Mouse (Mus musculus): ENCODE measurements around the gene Ap1g2. TPM values are rescaled to one million over a fixed set of nuclear protein-coding genes. Genes with fewer than 3 reads are reported as not detected.

Ap1g2 gene
- polyA plus RNA-seq, 1 experiment from 2014 or later = 52.9 TPM

GRCm38 (mm10) chr14:55109048-55109873, 2.9 kb upstream of the Ap1g2 start:
- Histone ChIP-seq H3K9me3 (ENCODE audit: control insufficient read depth, low read length) (no peaks in the 10 kb centered on the region), H3K27me3 (replicated peaks; ENCODE audit: control insufficient read depth, insufficient read depth, low read length) (peaks cover 55% of the 10 kb centered on the region), H3K36me3 (ENCODE audit: control insufficient read depth, insufficient read depth, low read length) (no peaks in the 10 kb centered on the region), H3K27ac (ENCODE audit: low read depth, low read length) (no peak overlapping the region), H3K4me1 (replicated peaks; ENCODE audit: control insufficient read depth, insufficient read depth, low read length) (peaks cover 19% of the 10 kb centered on the region), H3K4me2 (peak overlapping the region; percentile 14; the same call in 1 of the 2 replicates), H3K4me3 (ENCODE audit: low read depth, low read length) (no peak overlapping the region), H3K9ac (ENCODE audit: low read depth, low read length) (peak overlapping the region; percentile 37; the same call in 1 of the 2 replicates)
- WGBS = 22% methylated on average over 21 of the region's 21 CpGs
- no peak for ATAC-seq (replicated peaks; ENCODE audit: low FRiP score)
- no peak for DNase-seq (ENCODE audit: low spot score)

GRCm38 (mm10) chr14:55108202-55108870, 1.9 kb upstream of the Ap1g2 start:
- H3K4me1 ChIP-seq (replicated peaks; ENCODE audit: control insufficient read depth, insufficient read depth, low read length) = peaks cover 16% of the 10 kb centered on the region; the same call in 1 of the 2 replicates
- no peak overlapping the region for H3K27ac ChIP-seq (ENCODE audit: low read depth, low read length)
- ATAC-seq (replicated peaks; ENCODE audit: low FRiP score) (0 out of 2 replicates have a peak, but pooled peaks have one; percentile 13), DNase-seq (ENCODE audit: low spot score) (no peak)
- H3K9ac ChIP-seq (ENCODE audit: low read depth, low read length) = no peak overlapping the region
- H3K4me2 ChIP-seq = no peak overlapping the region
- no peaks in the 10 kb centered on the region for H3K9me3 ChIP-seq (ENCODE audit: control insufficient read depth, low read length)
- peaks cover 46% of the 10 kb centered on the region for H3K27me3 ChIP-seq (replicated peaks; ENCODE audit: control insufficient read depth, insufficient read depth, low read length)
- H3K4me3 ChIP-seq (ENCODE audit: low read depth, low read length) = no peak overlapping the region
- WGBS = 34% methylated on average over 9 of the region's 9 CpGs
- H3K36me3 ChIP-seq (ENCODE audit: control insufficient read depth, insufficient read depth, low read length) = no peaks in the 10 kb centered on the region

DNA sequence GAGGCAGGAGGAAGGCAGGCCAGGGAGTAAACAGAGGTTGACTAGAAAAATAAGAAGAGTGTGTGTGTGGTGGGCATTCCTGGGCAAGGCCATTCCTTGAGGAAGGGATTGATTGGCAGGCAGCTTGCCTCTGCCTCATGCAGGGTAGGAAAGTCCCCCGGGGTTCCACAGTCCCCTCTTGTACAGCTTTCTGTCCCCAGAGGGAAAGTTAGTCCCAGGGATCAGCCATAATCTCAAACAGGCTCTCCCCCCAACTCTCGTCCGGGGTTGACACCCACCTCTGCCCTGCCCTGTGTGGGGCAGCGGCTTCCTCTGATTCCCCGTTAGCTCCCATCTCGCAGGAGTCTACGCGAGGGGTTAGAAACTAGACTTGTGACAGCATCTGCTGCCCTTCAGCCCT, 597 bp upstream of the Ap1g2 start:
- DNase-seq (ENCODE audit: low spot score) = no peak
- H3K4me3 ChIP-seq (ENCODE audit: low read depth, low read length) = no peak overlapping the region
- no peak overlapping the region for H3K4me2 ChIP-seq
- H3K9ac ChIP-seq (ENCODE audit: low read depth, low read length) = no peak overlapping the region
- peaks cover 16% of the 10 kb centered on the region; the same call in 1 of the 2 replicates for H3K4me1 ChIP-seq (replicated peaks; ENCODE audit: control insufficient read depth, insufficient read depth, low read length)
- no peak overlapping the region; the same call in 1 of the 2 replicates for H3K27ac ChIP-seq (ENCODE audit: low read depth, low read length)
- H3K9me3 ChIP-seq (ENCODE audit: control insufficient read depth, low read length) = no peaks in the 10 kb centered on the region
- 77% methylated on average over 8 of the region's 8 CpGs for WGBS
- H3K36me3 ChIP-seq (ENCODE audit: control insufficient read depth, insufficient read depth, low read length) = peaks cover 3% of the 10 kb centered on the region; the same call in 1 of the 2 replicates
- ATAC-seq (replicated peaks; ENCODE audit: low FRiP score) = no peak
- peaks cover 35% of the 10 kb centered on the region for H3K27me3 ChIP-seq (replicated peaks; ENCODE audit: control insufficient read depth, insufficient read depth, low read length)

DNA sequence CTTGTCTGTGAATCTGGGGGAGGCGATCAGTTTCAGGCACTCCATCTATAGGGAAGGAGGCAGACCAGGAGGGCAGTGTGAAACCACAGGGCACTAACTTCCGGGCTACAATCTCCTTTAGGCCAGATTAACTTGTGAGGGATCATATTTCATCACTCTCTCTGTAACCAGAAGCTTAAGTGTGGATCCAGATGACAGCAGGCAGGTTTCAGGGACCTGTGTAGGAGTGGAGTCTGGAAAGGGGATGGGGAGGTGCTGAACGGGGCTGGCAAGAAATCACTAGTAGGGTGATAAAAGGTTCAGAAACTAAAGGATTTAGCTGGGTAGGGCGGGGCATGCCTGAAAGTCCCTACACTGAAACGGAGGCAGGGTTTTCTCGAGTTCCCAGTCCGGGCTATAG, 1.0 kb downstream of the Ap1g2 start:
- 9% methylated on average over 7 of the region's 7 CpGs for WGBS
- H3K27me3 ChIP-seq (replicated peaks; ENCODE audit: control insufficient read depth, insufficient read depth, low read length) = peaks cover 22% of the 10 kb centered on the region
- DNase-seq (ENCODE audit: low spot score) = no peak

GRCm38 (mm10) chr14:55104365-55104764, 2.0 kb downstream of the Ap1g2 start:
- Histone ChIP-seq H3K36me3 (ENCODE audit: control insufficient read depth, insufficient read depth, low read length) (peaks cover 5% of the 10 kb centered on the region), H3K27me3 (replicated peaks; ENCODE audit: control insufficient read depth, insufficient read depth, low read length) (peaks cover 11% of the 10 kb centered on the region), H3K9me3 (ENCODE audit: control insufficient read depth, low read length) (no peaks in the 10 kb centered on the region), H3K4me2 (no peak overlapping the region), H3K9ac (ENCODE audit: low read depth, low read length) (no peak overlapping the region), H3K4me3 (ENCODE audit: low read depth, low read length) (no peak overlapping the region), H3K27ac (ENCODE audit: low read depth, low read length) (no peak overlapping the region), H3K4me1 (replicated peaks; ENCODE audit: control insufficient read depth, insufficient read depth, low read length) (peaks cover 15% of the 10 kb centered on the region; the same call in 1 of the 2 replicates)
- 86% methylated on average over 18 of the region's 18 CpGs for WGBS
- DNase-seq (ENCODE audit: low spot score) (no peak), ATAC-seq (replicated peaks; ENCODE audit: low FRiP score) (no peak)

More for the DNA sequence above, 1.0 kb downstream of the Ap1g2 start:
- ATAC-seq (replicated peaks; ENCODE audit: low FRiP score) = no peak
- Histone ChIP-seq H3K4me2 (peak overlapping the region; percentile 82), H3K36me3 (ENCODE audit: control insufficient read depth, insufficient read depth, low read length) (peaks cover 5% of the 10 kb centered on the region), H3K9me3 (ENCODE audit: control insufficient read depth, low read length) (no peaks in the 10 kb centered on the region), H3K9ac (ENCODE audit: low read depth, low read length) (no peak overlapping the region), H3K4me1 (replicated peaks; ENCODE audit: control insufficient read depth, insufficient read depth, low read length) (peaks cover 16% of the 10 kb centered on the region; the same call in 1 of the 2 replicates), H3K27ac (ENCODE audit: low read depth, low read length) (no peak overlapping the region), H3K4me3 (ENCODE audit: low read depth, low read length) (peak overlapping the region; percentile 54)

- WGBS = 86% methylated on average over 15 of the region's 15 CpGs
- Histone ChIP-seq H3K9ac (ENCODE audit: low read depth, low read length) (no peak overlapping the region), H3K27ac (ENCODE audit: low read depth, low read length) (no peak overlapping the region), H3K4me2 (no peak overlapping the region), H3K36me3 (ENCODE audit: control insufficient read depth, insufficient read depth, low read length) (peaks cover 12% of the 10 kb centered on the region), H3K4me3 (ENCODE audit: low read depth, low read length) (no peak overlapping the region), H3K9me3 (ENCODE audit: control insufficient read depth, low read length) (no peaks in the 10 kb centered on the region), H3K27me3 (replicated peaks; ENCODE audit: control insufficient read depth, insufficient read depth, low read length) (no peaks in the 10 kb centered on the region; the same call in 1 of the 2 replicates), H3K4me1 (replicated peaks; ENCODE audit: control insufficient read depth, insufficient read depth, low read length) (peaks cover 11% of the 10 kb centered on the region; the same call in 1 of the 2 replicates)
- no peak for ATAC-seq (replicated peaks; ENCODE audit: low FRiP score)
- no peak for DNase-seq (ENCODE audit: low spot score)
These were observed 4.1 kb downstream of the Ap1g2 start for GRCm38 (mm10) chr14:55102253-55102785.

GRCm38 (mm10) chr14:55101592-55101991, 4.8 kb downstream of the Ap1g2 start:
- Histone ChIP-seq H3K27ac (ENCODE audit: low read depth, low read length) (no peak overlapping the region), H3K36me3 (ENCODE audit: control insufficient read depth, insufficient read depth, low read length) (peaks cover 12% of the 10 kb centered on the region), H3K9ac (ENCODE audit: low read depth, low read length) (no peak overlapping the region), H3K4me1 (replicated peaks; ENCODE audit: control insufficient read depth, insufficient read depth, low read length) (peaks cover 8% of the 10 kb centered on the region; the same call in 1 of the 2 replicates), H3K27me3 (replicated peaks; ENCODE audit: control insufficient read depth, insufficient read depth, low read length) (no peaks in the 10 kb centered on the region), H3K4me2 (no peak overlapping the region), H3K9me3 (ENCODE audit: control insufficient read depth, low read length) (no peaks in the 10 kb centered on the region), H3K4me3 (ENCODE audit: low read depth, low read length) (no peak overlapping the region)
- ATAC-seq (replicated peaks; ENCODE audit: low FRiP score) (no peak), DNase-seq (ENCODE audit: low spot score) (no peak)
- 53% methylated on average over 4 of the region's 4 CpGs for WGBS

- ATAC-seq (replicated peaks; ENCODE audit: low FRiP score) = no peak
- no peaks in the 10 kb centered on the region for H3K9me3 ChIP-seq (ENCODE audit: control insufficient read depth, low read length)
- peaks cover 12% of the 10 kb centered on the region for H3K4me1 ChIP-seq (replicated peaks; ENCODE audit: control insufficient read depth, insufficient read depth, low read length)
- no peak overlapping the region for H3K4me2 ChIP-seq
- H3K4me3 ChIP-seq (ENCODE audit: low read depth, low read length) = no peak overlapping the region
- 62% methylated on average over 4 of the region's 4 CpGs for WGBS
- H3K36me3 ChIP-seq (ENCODE audit: control insufficient read depth, insufficient read depth, low read length) = peaks cover 12% of the 10 kb centered on the region
- DNase-seq (ENCODE audit: low spot score) = no peak
- H3K9ac ChIP-seq (ENCODE audit: low read depth, low read length) = no peak overlapping the region
- no peaks in the 10 kb centered on the region for H3K27me3 ChIP-seq (replicated peaks; ENCODE audit: control insufficient read depth, insufficient read depth, low read length)
- no peak overlapping the region for H3K27ac ChIP-seq (ENCODE audit: low read depth, low read length)
These were observed 8.3 kb downstream of the Ap1g2 start for GRCm38 (mm10) chr14:55098067-55098466.
